Mouse (Mus musculus) layer of hippocampus, adult 2 months (tissue): ENCODE results near the gene Pcgf6. TPM values are rescaled to one million over a fixed set of nuclear protein-coding genes. Genes with fewer than 3 reads are reported as not detected.

Experiments
- DNase-seq, 2 experiments: peaks; one replicate each; pipeline ENCODE4 v3.0.0; 2022; ENCODE audit warnings: low spot score in 2 of 2
- H3K27ac ChIP-seq: fragments of 200-600 bp; 2 replicates; pipeline ENCODE4 v1.8.1; 2022
- H3K4me3 ChIP-seq: fragments of 200-600 bp; 2 replicates; pipeline ENCODE4 v1.8.1; 2022; ENCODE audit warnings: mild to moderate bottlenecking
- CTCF ChIP-seq: fragments of 200-600 bp; conservative IDR thresholded peaks from 2 replicates; pipeline ENCODE4 v1.8.1; 2022; ENCODE audit warnings: antibody characterized with exemption, mild to moderate bottlenecking, moderate library complexity
- long read RNA-seq, 2 experiments: library from polyadenylated mRNA; stranded (forward); transcript quantifications; one replicate each; pipeline ENCODE4 v2.0.0; 2021; ENCODE audit warnings: borderline mapping rate in 2 of 2
- total RNA-seq, 2 experiments: library from RNA; stranded (reverse); gene quantifications; 2 replicates each; pipeline ENCODE4 v1.2.3; 2021

The Pcgf6 gene
- 10 to 100 TPM; 19.3 to 25.5 TPM for total RNA-seq
- long read RNA-seq, experiment 1, partial matches to known transcripts = 3 of 18 reads
- long read RNA-seq, experiment 1, other reads (novel, unspliced or antisense) = 13 of 18 reads
- long read RNA-seq, experiment 2, partial matches to known transcripts = 0 of 19 reads
- long read RNA-seq, experiment 2, other reads (novel, unspliced or antisense) = 19 of 19 reads

DNA sequence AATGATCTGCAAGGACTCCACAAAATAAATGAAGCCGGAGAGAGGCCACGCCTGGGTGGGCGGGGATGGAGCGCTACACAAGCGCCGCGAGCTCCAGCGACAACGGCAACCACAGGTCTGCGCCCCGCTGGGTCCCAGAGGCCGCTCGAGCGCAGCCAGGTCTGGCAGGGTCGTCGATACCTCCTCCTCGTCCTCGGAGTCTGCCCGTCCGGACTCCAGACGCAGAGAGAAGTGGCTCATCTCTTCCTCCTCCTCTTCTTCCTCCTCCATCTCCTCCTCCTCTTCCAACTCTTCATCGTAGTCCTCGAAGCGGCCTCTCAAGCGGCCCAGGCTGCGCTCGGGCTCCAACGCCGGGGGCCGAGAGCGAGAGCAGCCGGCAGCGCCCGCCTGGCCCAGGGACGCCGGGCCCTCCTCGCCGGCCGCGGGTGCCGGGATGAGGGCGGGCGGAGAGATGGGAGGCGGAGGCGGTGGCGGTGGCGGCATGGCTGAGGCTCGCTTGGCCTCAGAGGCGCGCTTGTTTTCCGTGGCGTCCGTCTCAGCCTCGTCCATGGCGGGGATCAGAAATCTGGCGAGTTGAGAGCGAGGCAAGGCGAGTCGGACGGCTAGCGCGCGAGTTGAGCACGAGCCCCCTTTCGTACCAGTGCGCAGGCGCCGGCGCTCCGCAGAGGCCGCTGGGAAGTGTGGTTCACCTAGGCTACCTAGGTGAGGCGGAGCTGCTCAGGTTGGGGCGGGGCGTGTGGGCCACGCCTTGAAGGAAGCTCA is at the start of gene Pcgf6:
TSS of gene Pcgf6 (minus strand) at position 636 of the 762 bp plus-strand sequence.
- Histone ChIP-seq H3K4me3 (peak within 1 kb of the TSS; percentile 71), H3K27ac (peak within 1 kb of the TSS; percentile 92)
- DNase-seq = peak; percentile 78 to 85
- TF ChIP-seq CTCF = peak; percentile 23

DNA sequence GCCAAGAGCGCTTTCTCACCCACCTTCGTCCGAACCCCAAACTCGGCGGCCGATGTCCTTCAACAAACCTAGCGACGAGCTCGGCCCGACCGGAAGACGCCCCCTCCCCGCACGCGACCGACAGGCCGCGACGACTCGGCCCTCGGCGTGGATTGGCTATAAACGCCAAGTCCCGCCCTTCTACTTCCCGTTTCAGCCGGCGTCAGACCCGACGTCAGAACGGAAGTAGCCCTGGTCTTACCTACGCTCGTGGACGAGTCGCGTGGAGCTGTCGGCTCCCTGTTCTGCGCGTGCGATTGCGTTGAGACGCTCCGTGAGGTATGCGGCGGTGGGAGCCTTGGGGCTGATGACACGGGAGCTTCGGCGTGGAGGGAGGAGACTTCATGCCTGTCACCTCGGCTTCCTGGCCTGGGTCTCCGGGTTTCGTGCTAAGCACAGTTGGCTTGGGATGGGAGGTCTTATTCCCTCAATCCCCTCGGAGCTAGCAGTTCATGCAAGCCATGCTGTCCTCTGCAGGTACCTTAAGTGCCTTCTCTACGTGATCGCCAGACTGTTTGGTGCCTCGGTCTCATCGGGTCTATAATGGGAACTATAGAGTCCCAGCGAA is 39.9 kb upstream of the Pcgf6 start, which contains the start of the genes Usmg5 and Pdcd11:
TSS of gene Usmg5 (minus strand) at position 98 of the 607 bp plus-strand sequence.
TSS of gene Pdcd11 (plus strand) at position 219 of the 607 bp plus-strand sequence.
- DNase-seq = peak; percentile 97 to 98
- peak within 1 kb of the TSS; percentile 98 for H3K27ac ChIP-seq
- peak within 1 kb of the TSS; percentile 76 for H3K4me3 ChIP-seq
- no peak for TF ChIP-seq CTCF

DNA sequence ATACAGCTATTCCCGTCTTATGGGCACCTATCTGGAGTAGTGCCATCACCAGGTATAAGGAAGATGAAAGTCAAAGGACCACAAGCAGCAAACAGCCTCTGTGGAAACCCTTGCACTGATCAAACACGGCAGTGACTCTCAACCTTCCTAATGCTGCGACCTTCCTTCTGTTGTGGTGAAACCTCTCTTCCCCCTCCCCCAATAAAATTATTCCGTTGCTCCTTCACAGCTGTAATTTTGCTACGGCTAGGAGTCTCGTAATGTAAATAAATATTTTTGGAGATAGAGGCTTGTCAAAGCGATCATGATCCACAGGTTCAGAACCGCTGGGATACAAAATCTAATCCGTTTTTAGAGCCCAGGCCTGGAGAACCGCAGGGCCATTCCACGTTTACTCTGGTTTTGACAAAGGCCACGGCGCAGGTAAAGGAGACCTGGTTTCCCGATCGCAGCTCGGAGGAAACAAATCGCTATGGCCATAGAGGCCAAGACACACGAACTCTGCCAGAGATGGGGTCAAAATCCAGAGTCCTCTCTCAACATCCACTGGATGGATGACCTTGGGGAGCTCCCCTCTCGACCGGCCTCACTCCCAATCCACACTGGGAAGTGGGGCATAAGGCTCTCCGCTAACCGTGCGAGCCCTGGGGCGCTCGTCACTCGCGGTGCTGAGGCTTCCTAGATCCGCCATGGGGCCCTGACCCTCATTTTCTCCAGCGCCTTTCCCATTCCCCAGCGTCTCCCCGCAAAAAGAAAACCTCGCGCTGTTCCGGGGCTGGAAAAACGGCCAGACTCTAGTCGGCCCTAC is 39.2 kb upstream of the Pcgf6 start:
- Histone ChIP-seq H3K27ac (peak overlapping the region; percentile 98), H3K4me3 (peak overlapping the region; percentile 76)
- peak in 1 of 2 experiments; percentile 29 for DNase-seq
- TF ChIP-seq CTCF = no peak

DNA sequence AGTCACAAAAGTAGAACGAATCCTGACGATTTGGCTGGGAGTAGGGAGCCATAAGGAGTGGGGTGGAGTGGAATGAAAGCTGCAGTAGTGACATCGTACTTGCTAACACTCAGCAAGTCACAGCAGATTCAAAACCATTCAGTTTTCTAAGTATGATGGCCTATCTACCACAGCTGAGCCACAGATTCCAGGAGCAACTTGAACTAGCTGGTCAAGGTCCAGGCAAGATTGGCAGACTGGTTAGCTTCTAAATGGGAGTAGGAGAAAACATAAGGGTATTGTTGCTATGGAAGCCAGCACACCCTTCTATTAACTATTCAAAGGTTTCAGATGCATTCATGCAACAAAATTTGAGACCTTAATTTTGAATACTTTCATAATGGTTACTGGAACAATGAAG is 37.5 kb upstream of the Pcgf6 start:
- DNase-seq = no peak
- peak overlapping the region; percentile 76 for H3K4me3 ChIP-seq

DNA sequence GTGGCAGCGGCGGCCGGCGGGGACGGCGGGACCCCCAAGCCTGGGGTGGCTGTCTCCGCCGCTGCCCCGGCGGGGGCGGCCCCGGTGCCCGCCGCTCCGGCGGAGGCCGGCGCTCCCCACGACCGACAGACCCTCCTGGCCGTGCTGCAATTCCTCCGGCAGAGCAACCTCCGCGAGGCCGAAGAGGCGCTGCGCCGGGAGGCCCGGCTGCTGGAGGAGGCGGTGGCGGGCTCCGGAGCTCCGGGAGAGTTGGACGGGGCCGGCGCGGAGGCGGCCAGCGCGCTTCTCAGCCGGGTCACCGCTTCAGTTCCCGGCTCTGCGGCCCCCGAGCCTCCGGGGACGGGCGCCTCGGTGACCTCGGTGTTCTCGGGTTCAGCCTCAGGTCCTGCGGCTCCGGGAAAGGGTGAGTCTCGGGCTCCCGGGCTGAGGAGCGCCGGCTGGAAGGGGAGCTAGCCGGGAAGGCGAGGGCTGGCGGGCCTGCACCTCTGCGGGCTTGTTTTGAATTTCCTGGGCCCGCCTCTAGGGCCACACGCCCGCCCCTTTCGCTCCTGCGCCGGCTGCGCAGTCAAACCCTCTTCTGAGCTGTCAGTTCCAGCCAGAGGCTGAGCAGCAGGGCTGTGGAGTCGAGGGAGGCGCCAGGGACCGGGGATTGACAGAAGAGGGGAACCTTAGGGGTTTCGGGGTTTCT is 17.4 kb upstream of the Pcgf6 start:
- H3K27ac ChIP-seq = peak overlapping the region; percentile 91
- TF ChIP-seq CTCF = peak; percentile 61
- H3K4me3 ChIP-seq = peak overlapping the region; percentile 97
- peak; percentile 81 to 85 for DNase-seq

More for the DNA sequence above, 37.5 kb upstream of the Pcgf6 start:
- TF ChIP-seq CTCF = no peak
- peak overlapping the region; percentile 23; the same call in 1 of the 2 replicates for H3K27ac ChIP-seq

DNA sequence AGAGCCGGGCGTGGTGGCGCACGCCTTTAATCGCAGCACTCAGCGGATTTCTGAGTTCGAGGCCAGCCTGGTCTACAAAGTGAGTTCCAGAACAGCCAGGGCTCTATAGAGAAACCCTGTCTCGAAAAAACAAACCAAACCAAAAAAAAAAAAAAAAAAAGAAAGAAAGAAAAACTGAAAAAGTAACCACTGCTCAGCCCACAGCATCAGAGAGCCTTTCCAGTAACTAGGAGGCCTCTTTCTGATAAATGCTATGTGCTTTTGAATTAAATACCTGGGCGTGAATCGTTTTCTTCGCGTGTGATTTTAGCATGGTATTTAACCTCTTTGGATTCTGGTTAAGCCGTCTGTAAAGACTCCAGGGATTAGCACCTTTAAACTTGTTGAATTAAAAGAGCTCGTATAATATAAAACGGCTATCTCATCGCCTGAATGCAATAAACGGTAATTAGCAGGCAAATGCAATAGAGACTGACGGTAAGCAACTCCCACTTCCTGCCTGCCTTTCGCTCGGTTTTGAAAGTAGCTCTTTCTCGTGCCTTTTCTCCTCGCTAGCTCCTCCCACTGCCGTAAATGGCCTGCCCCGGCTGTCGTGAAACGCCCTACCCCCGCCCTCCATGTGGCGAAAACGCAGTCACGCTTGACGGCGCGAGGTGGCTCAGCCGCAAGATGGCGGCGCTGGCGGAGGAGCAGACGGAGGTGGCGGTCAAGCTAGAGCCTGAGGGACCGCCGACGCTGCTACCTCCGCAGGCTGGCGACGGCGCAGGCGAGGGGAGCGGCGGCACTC is 16.6 kb upstream of the Pcgf6 start, which contains the start of gene Taf5:
TSS of gene Taf5 (plus strand) at position 651 of the 787 bp plus-strand sequence.
- peak within 1 kb of the TSS; percentile 97 for H3K4me3 ChIP-seq
- TF ChIP-seq CTCF = no peak
- H3K27ac ChIP-seq = peak within 1 kb of the TSS; percentile 91
- DNase-seq = peak; percentile 97

DNA sequence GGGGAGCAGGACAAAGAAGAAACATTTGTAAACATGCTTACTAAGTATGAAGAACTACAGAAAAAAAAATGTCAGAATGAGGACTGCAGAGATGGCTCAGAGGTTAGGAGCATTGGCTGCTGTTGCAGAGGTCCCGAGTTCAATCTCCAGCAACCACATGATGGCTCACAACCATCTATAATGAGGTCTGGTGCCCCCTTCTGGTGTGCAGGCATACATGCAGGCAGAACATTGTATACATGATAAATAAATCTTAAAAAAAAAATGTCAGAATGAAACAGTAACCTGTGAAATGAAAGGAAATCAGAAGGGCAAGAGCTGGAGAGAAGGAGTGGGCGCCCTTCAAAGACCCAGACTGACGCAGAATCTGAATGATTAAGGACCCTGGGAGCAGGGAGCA is 15.2 kb upstream of the Pcgf6 start:
- DNase-seq = no peak
- Histone ChIP-seq H3K27ac (no peak overlapping the region), H3K4me3 (no peak overlapping the region)
- TF ChIP-seq CTCF = peak; percentile 62

DNA sequence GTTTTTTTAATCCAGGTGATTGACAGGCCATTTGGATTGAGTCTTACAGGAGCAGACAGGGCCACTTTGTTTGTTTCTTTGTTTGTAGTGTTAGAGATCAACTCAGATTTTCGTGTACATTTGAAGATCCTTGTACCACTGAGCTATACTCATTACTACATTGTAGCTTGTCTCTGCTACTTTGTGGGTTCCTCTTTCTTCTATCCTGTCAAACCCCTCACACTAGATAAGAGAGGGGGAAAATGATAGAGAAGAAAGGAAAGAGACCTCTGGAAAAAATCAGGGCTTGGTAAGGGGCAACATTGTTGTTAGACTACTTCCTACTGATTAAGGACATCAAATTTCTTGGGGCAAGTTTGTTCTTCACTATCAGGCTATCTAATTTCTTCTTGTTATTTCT is 7.0 kb upstream of the Pcgf6 start:
- Histone ChIP-seq H3K27ac (no peak overlapping the region), H3K4me3 (no peak overlapping the region)
- DNase-seq = no peak
- no peak for TF ChIP-seq CTCF

DNA sequence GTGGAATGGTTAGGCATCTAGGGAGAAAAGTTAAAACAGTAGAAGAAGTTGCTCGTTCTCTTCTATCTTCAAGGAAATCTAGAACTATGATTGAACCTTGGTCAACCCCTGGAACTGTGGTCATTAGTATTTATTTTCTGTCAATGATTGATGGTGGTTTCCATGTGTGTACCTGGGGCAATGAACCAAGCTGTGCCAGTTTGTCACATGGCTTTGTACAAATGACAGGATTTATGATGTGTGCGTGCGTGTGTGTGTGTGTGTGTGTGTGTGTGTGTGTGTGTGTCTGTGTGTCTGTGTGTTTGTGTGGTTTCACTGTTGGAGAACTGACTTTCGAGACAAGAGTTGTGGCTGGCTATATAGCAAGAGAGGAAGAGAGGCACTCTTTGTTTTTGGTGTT is 2.8 kb upstream of the Pcgf6 start:
- Histone ChIP-seq H3K4me3 (no peak overlapping the region), H3K27ac (no peak overlapping the region)
- no peak for TF ChIP-seq CTCF
- DNase-seq = no peak

DNA sequence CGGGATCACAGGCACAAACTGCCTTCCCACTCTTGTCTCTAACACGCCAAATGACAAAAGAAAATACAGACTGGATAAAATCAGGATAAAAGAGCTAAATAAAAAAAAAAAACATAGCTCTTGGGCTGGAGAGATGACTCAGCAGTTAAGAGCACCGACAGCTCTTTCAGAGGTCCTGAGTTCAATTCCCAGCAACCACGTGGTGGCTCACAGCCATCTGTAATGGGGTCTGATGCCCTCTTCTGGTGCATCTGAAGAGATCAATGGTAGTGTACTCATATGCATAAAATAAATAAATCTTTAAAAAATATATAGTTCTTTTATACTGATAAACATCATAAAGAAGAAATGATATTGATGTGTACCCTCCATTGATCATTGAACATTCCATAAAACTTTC is 2.2 kb upstream of the Pcgf6 start:
- TF ChIP-seq CTCF = no peak
- no peak overlapping the region for H3K27ac ChIP-seq
- DNase-seq = no peak
- no peak overlapping the region for H3K4me3 ChIP-seq

DNA sequence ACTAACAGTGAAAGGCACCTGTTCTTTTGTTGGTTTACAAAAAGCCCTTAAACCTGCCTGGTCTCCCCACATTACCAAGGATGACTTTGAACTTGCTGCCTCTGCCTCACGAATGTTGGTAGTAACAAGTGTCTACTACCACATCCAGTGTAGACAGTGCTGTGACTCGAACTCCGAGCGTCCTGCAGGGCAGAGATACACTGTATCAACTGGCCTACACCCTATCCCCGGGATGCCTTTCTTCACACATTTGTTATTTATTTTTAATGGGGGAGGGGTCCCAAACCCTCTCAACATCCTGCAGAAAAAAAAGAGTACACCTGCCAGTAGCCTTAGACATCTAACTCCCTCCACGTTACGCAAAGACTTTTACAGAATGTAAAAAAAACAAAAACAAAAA is 866 bp downstream of the Pcgf6 start:
- no peak for DNase-seq
- no peak for TF ChIP-seq CTCF
- H3K4me3 ChIP-seq = peak overlapping the region; percentile 71
- no peak overlapping the region for H3K27ac ChIP-seq
